Mouse (Mus musculus) kidney, adult 2 months (tissue): Measurements from ENCODE around the gene Clec3a. TPM values are rescaled to one million over a fixed set of nuclear protein-coding genes. Genes with fewer than 3 reads are reported as not detected.

ENCODE experiments used
- DNase-seq: peaks from one replicate; pipeline ENCODE4 v3.0.0; 2021
- H3K27ac ChIP-seq: fragments of 200-500 bp; 2 replicates; pipeline ENCODE4 v1.5.1; 2012; ENCODE audit warnings: low read depth, low read length, control low read depth, inconsistent platforms; ENCODE audit not compliant: insufficient read depth
- H3K27me3 ChIP-seq: fragments of 200-500 bp; replicated peaks from 2 replicates; pipeline ENCODE4 v1.6.1; 2012; ENCODE audit warnings: mild to moderate bottlenecking, moderate library complexity, low read length, inconsistent platforms; ENCODE audit not compliant: control insufficient read depth, insufficient read depth
- H3K36me3 ChIP-seq: fragments of 200-500 bp; 2 replicates; pipeline ENCODE4 v1.6.1; 2012; ENCODE audit warnings: mild to moderate bottlenecking, moderate library complexity, low read length, inconsistent platforms; ENCODE audit not compliant: control insufficient read depth, insufficient read depth
- H3K4me1 ChIP-seq: fragments of 200-500 bp; 2 replicates; pipeline ENCODE4 v1.6.1; 2011; ENCODE audit warnings: low read length; ENCODE audit not compliant: control insufficient read depth, insufficient read depth
- H3K4me3 ChIP-seq: fragments of 200-500 bp; 2 replicates; pipeline ENCODE4 v1.5.1; 2011; ENCODE audit warnings: mild to moderate bottlenecking, low read depth, low read length, control low read depth; ENCODE audit not compliant: insufficient read depth
- CTCF ChIP-seq: fragments of 200-500 bp; conservative IDR thresholded peaks from 2 replicates; pipeline ENCODE4 v1.5.1; 2011; ENCODE audit warnings: low read depth, mild to moderate bottlenecking, control low read depth, low read length, moderate library complexity, mixed read lengths; ENCODE audit not compliant: insufficient read depth, insufficient read length
- POLR2A ChIP-seq: fragments of 200-500 bp; IDR thresholded peaks from one replicate; pipeline ENCODE4 v1.6.1; 2011; ENCODE audit warnings: low read depth, low read length, control low read depth
- WGBS: fragments of 180-500 bp; shearing (Covaris S2); methylation state at CpG from one replicate; pipeline ENCODE4 v1.1.7; 2018; 5-methylcytosine and 5-hydroxymethylcytosine counted together
- polyA plus RNA-seq: library from polyadenylated mRNA; depleted of rRNA; stranded (reverse); fragments of >200 nt; gene quantifications from 2 replicates; pipeline ENCODE4 v1.2.3, GENCODE M21; 2012

Clec3a gene
- polyA plus RNA-seq, 1 experiment = not detected

DNA sequence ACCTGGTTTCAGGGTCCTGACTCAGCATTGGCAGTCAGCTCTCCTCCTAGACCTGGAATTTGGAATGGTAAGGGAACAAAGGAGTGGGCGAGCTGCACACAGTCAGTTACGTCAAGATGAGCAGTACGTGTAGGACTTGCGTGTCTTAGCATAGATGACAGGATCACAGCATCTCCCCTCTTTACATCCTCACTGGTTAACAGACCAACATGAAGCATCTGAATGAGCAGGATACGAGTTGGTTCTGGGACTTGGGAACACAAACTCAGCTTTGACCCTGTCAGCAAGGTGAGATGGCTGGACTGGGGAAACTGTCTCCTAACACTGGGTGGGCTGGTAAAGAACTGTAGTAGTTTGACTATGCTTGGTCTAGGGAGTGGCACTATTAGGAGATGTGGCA, 18.6 kb upstream of the Clec3a start:
- TF ChIP-seq POLR2A (no peak), CTCF (no peak)
- Histone ChIP-seq H3K27ac (no peak overlapping the region), H3K4me1 (no peaks in the 10 kb centered on the region), H3K4me3 (no peak overlapping the region), H3K27me3 (no peaks in the 10 kb centered on the region), H3K36me3 (no peaks in the 10 kb centered on the region)
- DNase-seq = no peak
- WGBS = 95% methylated on average over 5 of the region's 5 CpGs

DNA sequence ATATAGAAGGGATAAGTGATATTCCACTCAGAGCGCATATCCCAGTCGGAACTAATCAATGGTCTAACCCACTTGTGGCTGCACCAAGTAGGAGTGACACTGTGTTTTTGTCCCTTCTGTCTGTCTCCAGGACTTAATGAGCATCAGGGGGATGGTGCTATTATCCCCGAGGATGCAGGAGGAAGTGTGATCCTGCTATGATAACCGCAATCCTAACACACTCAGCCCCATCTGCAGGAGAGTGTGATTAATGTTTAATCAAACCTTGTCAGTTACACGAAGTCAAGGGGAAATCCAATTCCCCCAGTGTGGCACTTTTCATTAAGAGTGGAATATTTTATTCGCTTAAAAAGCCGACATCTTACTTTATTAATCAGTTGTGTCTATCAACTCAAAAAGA, 16.2 kb upstream of the Clec3a start:
- Histone ChIP-seq H3K27ac (no peak overlapping the region), H3K4me3 (no peak overlapping the region), H3K4me1 (no peaks in the 10 kb centered on the region), H3K27me3 (no peaks in the 10 kb centered on the region), H3K36me3 (no peaks in the 10 kb centered on the region)
- WGBS = 53% methylated on average over 7 of the region's 7 CpGs
- DNase-seq = no peak
- no peak for TF ChIP-seq CTCF
- no peak for TF ChIP-seq POLR2A

GRCm38 (mm10) chr8:114411421-114411820, 6.5 kb upstream of the Clec3a start:
- no peaks in the 10 kb centered on the region for H3K4me1 ChIP-seq
- H3K4me3 ChIP-seq = no peak overlapping the region
- H3K27me3 ChIP-seq = no peaks in the 10 kb centered on the region; the same call in 1 of the 2 replicates
- WGBS = 65% methylated on average over 3 of the region's 3 CpGs
- no peak overlapping the region for H3K27ac ChIP-seq
- no peaks in the 10 kb centered on the region for H3K36me3 ChIP-seq
- TF ChIP-seq CTCF (no peak), POLR2A (no peak)
- DNase-seq = no peak

DNA sequence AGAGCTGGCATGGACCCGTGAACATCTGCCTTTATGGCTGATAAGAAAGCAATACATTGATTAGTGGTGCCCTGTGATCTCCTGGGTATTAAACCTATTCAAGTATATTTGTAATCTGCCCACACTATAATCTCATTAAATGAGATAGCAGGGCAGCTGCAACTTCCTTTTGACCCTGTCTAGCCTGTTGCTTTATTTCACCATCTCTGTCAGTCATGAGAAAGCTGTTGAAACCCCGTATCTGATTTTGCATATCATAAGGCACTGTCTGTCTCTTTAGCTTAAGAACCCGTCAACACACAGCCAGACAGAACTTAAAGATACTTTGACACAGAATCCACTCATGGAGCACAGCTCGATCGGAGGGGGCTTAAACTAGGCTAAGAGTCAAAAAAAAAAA, 600 bp downstream of the Clec3a start:
- DNase-seq = no peak
- Histone ChIP-seq H3K4me1 (no peaks in the 10 kb centered on the region), H3K27me3 (no peaks in the 10 kb centered on the region), H3K4me3 (no peak overlapping the region), H3K36me3 (no peaks in the 10 kb centered on the region), H3K27ac (no peak overlapping the region)
- TF ChIP-seq POLR2A = no peak
- TF ChIP-seq CTCF = no peak
- 75% methylated on average over 5 of the region's 5 CpGs for WGBS

- H3K4me1 ChIP-seq = no peaks in the 10 kb centered on the region
- no peak overlapping the region for H3K27ac ChIP-seq
- TF ChIP-seq POLR2A (no peak), CTCF (no peak)
- no peaks in the 10 kb centered on the region for H3K36me3 ChIP-seq
- no peak overlapping the region for H3K4me3 ChIP-seq
- 20% methylated on average over 6 of the region's 6 CpGs for WGBS
- no peaks in the 10 kb centered on the region for H3K27me3 ChIP-seq
- no peak for DNase-seq
Measured at GRCm38 (mm10) chr8:114418904-114419303, 1.0 kb downstream of the Clec3a start.

DNA sequence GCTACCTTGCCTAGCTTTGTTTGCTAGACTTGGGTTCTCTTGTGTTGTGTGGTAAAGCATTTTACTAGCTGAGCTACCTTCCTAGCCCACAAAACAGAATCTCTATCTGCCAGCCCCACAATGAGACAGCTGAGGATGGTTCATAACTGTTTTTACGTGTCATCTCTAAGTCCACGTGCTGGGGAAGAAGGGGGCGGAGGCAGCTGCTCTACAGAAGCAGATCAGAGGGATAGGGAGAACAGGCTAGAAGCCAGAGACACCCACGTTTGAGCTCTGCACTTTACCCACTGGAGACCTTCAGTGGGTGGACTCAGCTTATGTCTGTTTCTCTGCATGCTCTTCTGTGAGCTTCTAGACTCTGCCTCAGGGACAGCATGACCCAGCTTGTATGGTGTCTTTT, 3.7 kb downstream of the Clec3a start:
- no peak overlapping the region for H3K27ac ChIP-seq
- 72% methylated on average over 4 of the region's 4 CpGs for WGBS
- no peak for TF ChIP-seq POLR2A
- no peak for TF ChIP-seq CTCF
- no peak overlapping the region for H3K4me3 ChIP-seq
- no peaks in the 10 kb centered on the region for H3K36me3 ChIP-seq
- no peaks in the 10 kb centered on the region for H3K27me3 ChIP-seq
- DNase-seq = no peak
- H3K4me1 ChIP-seq = no peaks in the 10 kb centered on the region

GRCm38 (mm10) chr8:114438236-114438635, 20.4 kb downstream of the Clec3a start:
- TF ChIP-seq CTCF (peak; percentile 81), POLR2A (no peak)
- H3K36me3 ChIP-seq = no peaks in the 10 kb centered on the region
- H3K4me1 ChIP-seq = no peaks in the 10 kb centered on the region; the same call in 1 of the 2 replicates
- H3K4me3 ChIP-seq = no peak overlapping the region
- 8% methylated on average over 6 of the region's 6 CpGs for WGBS
- H3K27me3 ChIP-seq = no peaks in the 10 kb centered on the region
- H3K27ac ChIP-seq = no peak overlapping the region
- peak; percentile 38 for DNase-seq
